Mouse (Mus musculus) retina, embryonic 14.5 days (tissue): ENCODE data around the gene Cblc.

Source experiments
- DNase-seq: peaks from one replicate; pipeline ENCODE4 v3.0.0-alpha.2; 2015; ENCODE audit warnings: low spot score

The Cblc gene

GRCm38 (mm10) chr7:19796697-19797588 lies at the start of gene Cblc:
Cblc (minus strand) TSS chr7:19796809.
- peak; percentile 82 for DNase-seq

GRCm38 (mm10) chr7:19844521-19845171 lies 48.0 kb upstream of the Cblc start:
- DNase-seq, result no peak

GRCm38 (mm10) chr7:19843561-19843960 lies 47.0 kb upstream of the Cblc start:
- DNase-seq, result peak; percentile 88

GRCm38 (mm10) chr7:19842885-19843504 lies 46.4 kb upstream of the Cblc start:
- no peak for DNase-seq

GRCm38 (mm10) chr7:19841686-19842413 lies 45.2 kb upstream of the Cblc start:
- no peak for DNase-seq

- no peak for DNase-seq
These were observed 44.3 kb upstream of the Cblc start for GRCm38 (mm10) chr7:19840936-19841335.

- no peak for DNase-seq
These were observed 43.8 kb upstream of the Cblc start for GRCm38 (mm10) chr7:19840371-19840770.

- DNase-seq, result no peak
These were observed 40.2 kb upstream of the Cblc start for GRCm38 (mm10) chr7:19836843-19837242.

GRCm38 (mm10) chr7:19834055-19834454 lies 37.4 kb upstream of the Cblc start:
- no peak for DNase-seq

- no peak for DNase-seq
These were observed 35.2 kb upstream of the Cblc start for GRCm38 (mm10) chr7:19831837-19832236.

GRCm38 (mm10) chr7:19830682-19831156 lies 34.1 kb upstream of the Cblc start:
- no peak for DNase-seq

GRCm38 (mm10) chr7:19829694-19830093 lies 33.1 kb upstream of the Cblc start:
- DNase-seq, result no peak

GRCm38 (mm10) chr7:19826756-19827155 lies 30.1 kb upstream of the Cblc start:
- DNase-seq, result no peak

GRCm38 (mm10) chr7:19824182-19824973 lies 27.8 kb upstream of the Cblc start:
- DNase-seq, result peak; percentile 72

- no peak for DNase-seq
These were observed 26.9 kb upstream of the Cblc start for GRCm38 (mm10) chr7:19823256-19824181.

GRCm38 (mm10) chr7:19822604-19823058 lies 26.0 kb upstream of the Cblc start, which contains the start of gene Bcl3:
Bcl3 (minus strand) TSS chr7:19822770.
- DNase-seq, result no peak

- DNase-seq, result no peak
These were observed 25.6 kb upstream of the Cblc start for GRCm38 (mm10) chr7:19822193-19822592.

- DNase-seq, result no peak
These were observed 25.0 kb upstream of the Cblc start for GRCm38 (mm10) chr7:19821633-19822032.

- DNase-seq, result no peak
These were observed 23.9 kb upstream of the Cblc start for GRCm38 (mm10) chr7:19820347-19821048.
